Mouse (Mus musculus) lung, postnatal 0 days (tissue): ENCODE results near the gene Elfn1. TPM values are rescaled to one million over a fixed set of nuclear protein-coding genes. Genes with fewer than 3 reads are reported as not detected.

Source experiments
- ATAC-seq: fragments of 200-750 bp; cut with Nextera tagmentation; 2 replicates; pipeline ENCODE4 v1.8.0; 2017; ENCODE audit warnings: moderate library complexity
- DNase-seq: peaks from one replicate; pipeline ENCODE4 v3.0.0-alpha.2; 2016; ENCODE audit warnings: low spot score
- H3K27ac ChIP-seq: fragments of 300-500 bp; sonication (generic); 2 replicates; pipeline ENCODE4 v1.5.1; 2014; ENCODE audit warnings: antibody characterized with exemption, mild to moderate bottlenecking, low read length, mixed read lengths
- H3K27me3 ChIP-seq: fragments of 300-500 bp; sonication (generic); replicated peaks from 2 replicates; pipeline ENCODE4 v1.6.1; 2014; ENCODE audit warnings: low read length, mixed read lengths; ENCODE audit not compliant: insufficient read depth
- H3K36me3 ChIP-seq: fragments of 300-500 bp; sonication (generic); 2 replicates; pipeline ENCODE4 v1.6.1; 2014; ENCODE audit warnings: low read length, mixed read lengths; ENCODE audit not compliant: insufficient read depth
- H3K4me1 ChIP-seq: fragments of 300-500 bp; sonication (generic); 2 replicates; pipeline ENCODE4 v1.6.1; 2014; ENCODE audit warnings: antibody characterized with exemption, low read depth, low read length, mixed read lengths; ENCODE audit not compliant: insufficient read depth
- H3K4me2 ChIP-seq: fragments of 300-500 bp; sonication (generic); replicated peaks from 2 replicates; pipeline ENCODE4 v1.6.1; 2014; ENCODE audit warnings: low read depth, mild to moderate bottlenecking, low read length, moderate library complexity, mixed read lengths
- H3K4me3 ChIP-seq: fragments of 300-500 bp; sonication (generic); 2 replicates; pipeline ENCODE4 v1.5.1; 2014; ENCODE audit warnings: low read depth, low read length
- H3K9ac ChIP-seq: fragments of 300-500 bp; sonication (generic); replicated peaks from 2 replicates; pipeline ENCODE4 v1.6.1; 2014; ENCODE audit warnings: low read depth, mild to moderate bottlenecking
- H3K9me3 ChIP-seq: fragments of 300-500 bp; sonication (generic); 2 replicates; pipeline ENCODE4 v1.6.1; 2016; ENCODE audit warnings: low read length, mixed read lengths
- CTCF ChIP-seq: IDR thresholded peaks from 2 replicates; pipeline ENCODE4 v1.5.1; 2016; ENCODE audit warnings: antibody characterized with exemption, mild to moderate bottlenecking
- EP300 ChIP-seq: IDR thresholded peaks from 2 replicates; pipeline ENCODE4 v1.6.1; 2016; ENCODE audit warnings: antibody characterized with exemption, mild to moderate bottlenecking, control low read depth
- WGBS: fragments of 180-500 bp; shearing (Covaris S2); extraction: QIAGEN DNeasy Blood & Tissue Kit; methylation state at CpG from one replicate; pipeline ENCODE4 v1.1.7; 2014; 5-methylcytosine and 5-hydroxymethylcytosine counted together
- polyA plus RNA-seq: library from polyadenylated mRNA; unstranded; fragments of >200 nt; fragmentation: Nextera tagmentation; extraction: Ambion mirVana; gene quantifications from 2 replicates; pipeline ENCODE4 v1.2.1, GENCODE M21; 2015

Elfn1 gene
- polyA plus RNA-seq, 1 experiment from 2014 or later, result 1.5 TPM

- DNase-seq (peak; percentile 50), ATAC-seq (peak; percentile 60)
- Histone ChIP-seq H3K27ac (peak overlapping the region; percentile 32; the same call in 1 of the 2 replicates), H3K36me3 (no peaks in the 10 kb centered on the region), H3K4me2 (no peak overlapping the region), H3K4me1 (peaks cover 5% of the 10 kb centered on the region; the same call in 1 of the 2 replicates), H3K9ac (no peak overlapping the region), H3K9me3 (no peaks in the 10 kb centered on the region), H3K27me3 (no peaks in the 10 kb centered on the region), H3K4me3 (no peak overlapping the region)
- 45% methylated on average over 12 of the region's 12 CpGs for WGBS
- TF ChIP-seq CTCF (no peak), EP300 (no peak)
These were observed 13.7 kb upstream of the Elfn1 start for GRCm38 (mm10) chr5:139894025-139894508.

- Histone ChIP-seq H3K4me2 (no peak overlapping the region), H3K27me3 (no peaks in the 10 kb centered on the region), H3K27ac (no peak overlapping the region), H3K9me3 (no peaks in the 10 kb centered on the region), H3K4me1 (no peaks in the 10 kb centered on the region), H3K9ac (no peak overlapping the region), H3K4me3 (no peak overlapping the region), H3K36me3 (no peaks in the 10 kb centered on the region)
- no peak for TF ChIP-seq CTCF
- TF ChIP-seq EP300, result no peak
- DNase-seq, result peak; percentile 29
- WGBS, result 12% methylated on average over 7 of the region's 7 CpGs
- ATAC-seq, result 0 out of 2 replicates have a peak, but pooled peaks have one; percentile 23
These were observed 8.7 kb upstream of the Elfn1 start for GRCm38 (mm10) chr5:139899044-139899443.

- H3K9me3 ChIP-seq, result no peaks in the 10 kb centered on the region
- WGBS, result 59% methylated on average over 5 of the region's 5 CpGs
- H3K4me1 ChIP-seq, result peaks cover 9% of the 10 kb centered on the region
- peaks cover 23% of the 10 kb centered on the region for H3K27me3 ChIP-seq
- no peak overlapping the region for H3K4me2 ChIP-seq
- no peak overlapping the region for H3K9ac ChIP-seq
- no peak overlapping the region for H3K4me3 ChIP-seq
- DNase-seq (no peak), ATAC-seq (no peak)
- TF ChIP-seq EP300 (no peak), CTCF (no peak)
- no peak overlapping the region for H3K27ac ChIP-seq
- H3K36me3 ChIP-seq, result no peaks in the 10 kb centered on the region
These were observed 2.6 kb upstream of the Elfn1 start for GRCm38 (mm10) chr5:139905121-139905520.

GRCm38 (mm10) chr5:139906507-139906906 is 1.2 kb upstream of the Elfn1 start:
- no peak for TF ChIP-seq EP300
- no peak for TF ChIP-seq CTCF
- peaks cover 30% of the 10 kb centered on the region for H3K27me3 ChIP-seq
- no peak overlapping the region for H3K27ac ChIP-seq
- no peak overlapping the region; the same call in 1 of the 2 replicates for H3K4me2 ChIP-seq
- no peak overlapping the region for H3K4me3 ChIP-seq
- 24% methylated on average over 9 of the region's 9 CpGs for WGBS
- DNase-seq (no peak), ATAC-seq (no peak)
- no peaks in the 10 kb centered on the region for H3K36me3 ChIP-seq
- no peak overlapping the region for H3K9ac ChIP-seq
- H3K4me1 ChIP-seq, result peaks cover 9% of the 10 kb centered on the region
- H3K9me3 ChIP-seq, result no peaks in the 10 kb centered on the region

- peak overlapping the region; percentile 98 for H3K4me2 ChIP-seq
- DNase-seq (peak; percentile 53), ATAC-seq (peak; percentile 46)
- H3K36me3 ChIP-seq, result no peaks in the 10 kb centered on the region
- peak overlapping the region; percentile 62; the same call in 1 of the 2 replicates for H3K4me3 ChIP-seq
- 2% methylated on average over 18 of the region's 19 CpGs for WGBS
- no peak overlapping the region for H3K27ac ChIP-seq
- peaks cover 12% of the 10 kb centered on the region for H3K4me1 ChIP-seq
- no peaks in the 10 kb centered on the region for H3K9me3 ChIP-seq
- H3K27me3 ChIP-seq, result peaks cover 37% of the 10 kb centered on the region
- H3K9ac ChIP-seq, result no peak overlapping the region
- TF ChIP-seq EP300 (no peak), CTCF (peak; percentile 52)
These were observed 502 bp upstream of the Elfn1 start for GRCm38 (mm10) chr5:139907241-139907640.

GRCm38 (mm10) chr5:139908243-139908810 is 584 bp downstream of the Elfn1 start:
- TF ChIP-seq EP300 (no peak), CTCF (no peak)
- H3K4me3 ChIP-seq, result peak overlapping the region; percentile 62
- H3K4me2 ChIP-seq, result peak overlapping the region; percentile 98
- H3K36me3 ChIP-seq, result no peaks in the 10 kb centered on the region
- H3K4me1 ChIP-seq, result peaks cover 12% of the 10 kb centered on the region
- WGBS, result under 1% methylated on average over 43 of the region's 78 CpGs
- H3K9ac ChIP-seq, result peak overlapping the region; percentile 29
- DNase-seq (peak; percentile 24), ATAC-seq (peak; percentile 49)
- no peaks in the 10 kb centered on the region for H3K9me3 ChIP-seq
- H3K27ac ChIP-seq, result no peak overlapping the region
- peaks cover 48% of the 10 kb centered on the region for H3K27me3 ChIP-seq
